Mouse (Mus musculus) erythroblast, embryonic 14.5 days (primary cell): ENCODE data around the gene Adh5. TPM values are rescaled to one million over a fixed set of nuclear protein-coding genes. Genes with fewer than 3 reads are reported as not detected.

Source experiments
- H3K27me3 ChIP-seq: 2 replicates; pipeline ENCODE4 v1.6.1; 2012; ENCODE audit warnings: inconsistent platforms; ENCODE audit not compliant: control insufficient read depth
- H3K36me3 ChIP-seq: 2 replicates; pipeline ENCODE4 v1.6.1; 2012; ENCODE audit warnings: mild to moderate bottlenecking, inconsistent platforms; ENCODE audit not compliant: control insufficient read depth
- H3K4me1 ChIP-seq: 2 replicates; pipeline ENCODE4 v1.6.1; 2012; ENCODE audit warnings: inconsistent platforms; ENCODE audit not compliant: control insufficient read depth
- H3K4me3 ChIP-seq: replicated peaks from 2 replicates; pipeline ENCODE3; 2012; ENCODE audit warnings: moderate library complexity, mild to moderate bottlenecking, inconsistent platforms
- H3K9me3 ChIP-seq: 2 replicates; pipeline ENCODE4 v1.6.1; 2012; ENCODE audit warnings: low read length, inconsistent platforms, mixed read lengths; ENCODE audit not compliant: control insufficient read depth
- GATA1 ChIP-seq: IDR thresholded peaks from 2 replicates; pipeline ENCODE4 v1.6.1; 2012; ENCODE audit warnings: low read length, inconsistent platforms, mixed read lengths
- TAL1 ChIP-seq: IDR thresholded peaks from 3 replicates; pipeline ENCODE4 v1.6.1; 2012; ENCODE audit warnings: low read length, inconsistent platforms, mixed read lengths
- polyA plus RNA-seq: library from polyadenylated mRNA; stranded (reverse); fragments of >175 nt; gene quantifications from 2 replicates; pipeline ENCODE4 v1.2.3, GENCODE M21; 2012

The Adh5 gene
- 0.34 and 0.47 TPM in 2 replicates for polyA plus RNA-seq

GRCm38 (mm10) chr3:138442612-138443464 is at the start of gene Adh5:
Gene Adh5 (plus strand): TSS chr3:138443093.
- peaks cover 24% of the 10 kb centered on the region for H3K4me1 ChIP-seq
- no peaks in the 10 kb centered on the region for H3K9me3 ChIP-seq
- TF ChIP-seq GATA1 (no peak), TAL1 (no peak)
- H3K4me3 ChIP-seq = peak within 1 kb of the TSS; percentile 94
- H3K27me3 ChIP-seq = no peaks in the 10 kb centered on the region
- H3K36me3 ChIP-seq = peaks cover 26% of the 10 kb centered on the region

- Histone ChIP-seq H3K4me3 (no peak overlapping the region), H3K36me3 (no peaks in the 10 kb centered on the region), H3K9me3 (no peaks in the 10 kb centered on the region), H3K4me1 (no peaks in the 10 kb centered on the region), H3K27me3 (no peaks in the 10 kb centered on the region)
- no peak for TF ChIP-seq GATA1
- no peak for TF ChIP-seq TAL1
Measured at GRCm38 (mm10) chr3:138404872-138405271, 38.0 kb upstream of the Adh5 start.

GRCm38 (mm10) chr3:138405341-138405740 is 37.6 kb upstream of the Adh5 start:
- no peak for TF ChIP-seq TAL1
- no peak for TF ChIP-seq GATA1
- no peak overlapping the region for H3K4me3 ChIP-seq
- no peaks in the 10 kb centered on the region for H3K27me3 ChIP-seq
- H3K4me1 ChIP-seq = no peaks in the 10 kb centered on the region
- no peaks in the 10 kb centered on the region for H3K36me3 ChIP-seq
- H3K9me3 ChIP-seq = no peaks in the 10 kb centered on the region

GRCm38 (mm10) chr3:138405840-138406239 is 37.1 kb upstream of the Adh5 start:
- Histone ChIP-seq H3K9me3 (no peaks in the 10 kb centered on the region), H3K36me3 (no peaks in the 10 kb centered on the region), H3K4me1 (no peaks in the 10 kb centered on the region), H3K4me3 (no peak overlapping the region), H3K27me3 (no peaks in the 10 kb centered on the region)
- TF ChIP-seq GATA1 = no peak
- no peak for TF ChIP-seq TAL1

- TF ChIP-seq TAL1 = no peak
- no peak for TF ChIP-seq GATA1
- H3K4me3 ChIP-seq = no peak overlapping the region
- H3K36me3 ChIP-seq = no peaks in the 10 kb centered on the region
- H3K27me3 ChIP-seq = no peaks in the 10 kb centered on the region
- no peaks in the 10 kb centered on the region for H3K9me3 ChIP-seq
- H3K4me1 ChIP-seq = no peaks in the 10 kb centered on the region
Measured at GRCm38 (mm10) chr3:138407920-138408319, 35.0 kb upstream of the Adh5 start.

GRCm38 (mm10) chr3:138409585-138409984 is 33.3 kb upstream of the Adh5 start:
- TF ChIP-seq GATA1 = no peak
- TF ChIP-seq TAL1 = no peak
- Histone ChIP-seq H3K9me3 (no peaks in the 10 kb centered on the region), H3K36me3 (no peaks in the 10 kb centered on the region), H3K4me1 (no peaks in the 10 kb centered on the region), H3K4me3 (no peak overlapping the region), H3K27me3 (no peaks in the 10 kb centered on the region)

- no peak overlapping the region for H3K4me3 ChIP-seq
- no peaks in the 10 kb centered on the region for H3K9me3 ChIP-seq
- no peaks in the 10 kb centered on the region for H3K27me3 ChIP-seq
- TF ChIP-seq TAL1 = no peak
- no peak for TF ChIP-seq GATA1
- H3K4me1 ChIP-seq = no peaks in the 10 kb centered on the region
- no peaks in the 10 kb centered on the region for H3K36me3 ChIP-seq
Measured at GRCm38 (mm10) chr3:138410211-138410610, 32.7 kb upstream of the Adh5 start.

GRCm38 (mm10) chr3:138415121-138415690 is 27.7 kb upstream of the Adh5 start, which contains the start of gene Adh4:
Gene Adh4 (plus strand): TSS chr3:138415466.
- H3K36me3 ChIP-seq = no peaks in the 10 kb centered on the region
- H3K27me3 ChIP-seq = no peaks in the 10 kb centered on the region
- H3K9me3 ChIP-seq = no peaks in the 10 kb centered on the region
- no peak within 1 kb of the TSS for H3K4me3 ChIP-seq
- TF ChIP-seq TAL1 = no peak
- TF ChIP-seq GATA1 = no peak
- no peaks in the 10 kb centered on the region for H3K4me1 ChIP-seq

GRCm38 (mm10) chr3:138419369-138419768 is 23.5 kb upstream of the Adh5 start:
- no peaks in the 10 kb centered on the region for H3K36me3 ChIP-seq
- H3K9me3 ChIP-seq = no peaks in the 10 kb centered on the region
- H3K4me3 ChIP-seq = no peak overlapping the region
- TF ChIP-seq GATA1 = no peak
- TF ChIP-seq TAL1 = no peak
- no peaks in the 10 kb centered on the region for H3K27me3 ChIP-seq
- no peaks in the 10 kb centered on the region for H3K4me1 ChIP-seq
